Mouse (Mus musculus): Measurements from ENCODE around the gene H6pd.
"Not testable (repeated sequence)": the region's sequence is repeated elsewhere in the genome, so short reads cannot be mapped to it uniquely, and the experiment has no call there.

The H6pd gene

GRCm38 (mm10) chr4:150008853-150009586 is at the start of gene H6pd:
Gene H6pd (minus strand): TSS chr4:150009023.
- peak; percentile 77 to 90 for DNase-seq (ENCODE audit: low spot score in 2 of 2)

GRCm38 (mm10) chr4:150057722-150058121 is 48.9 kb upstream of the H6pd start:
- DNase-seq (ENCODE audit: low spot score in 2 of 2), result no peak

GRCm38 (mm10) chr4:150056171-150056570 is 47.3 kb upstream of the H6pd start:
- DNase-seq (ENCODE audit: low spot score in 2 of 2), result no peak

GRCm38 (mm10) chr4:150052380-150052779 is 43.6 kb upstream of the H6pd start:
- no peak for DNase-seq (ENCODE audit: low spot score in 2 of 2)

- no peak for DNase-seq (ENCODE audit: low spot score in 2 of 2)
Measured at GRCm38 (mm10) chr4:150051514-150051913, 42.7 kb upstream of the H6pd start.

GRCm38 (mm10) chr4:150049564-150050226 is 40.9 kb upstream of the H6pd start:
- DNase-seq (ENCODE audit: low spot score in 2 of 2), result no peak

GRCm38 (mm10) chr4:150049157-150049513 is 40.3 kb upstream of the H6pd start:
- DNase-seq (ENCODE audit: low spot score in 2 of 2), result no peak

- no peak for DNase-seq (ENCODE audit: low spot score in 2 of 2)
Measured at GRCm38 (mm10) chr4:150048478-150049156, 39.8 kb upstream of the H6pd start.

- no peak for DNase-seq (ENCODE audit: low spot score in 2 of 2)
Measured at GRCm38 (mm10) chr4:150048038-150048437, 39.2 kb upstream of the H6pd start.

GRCm38 (mm10) chr4:150043591-150043990 is 34.8 kb upstream of the H6pd start:
- no peak for DNase-seq (ENCODE audit: low spot score in 2 of 2)

GRCm38 (mm10) chr4:150041346-150042110 is 32.7 kb upstream of the H6pd start:
- DNase-seq (ENCODE audit: low spot score in 2 of 2), result no peak

- DNase-seq (ENCODE audit: low spot score in 2 of 2), result not testable (repeated sequence)
Measured at GRCm38 (mm10) chr4:150040856-150041255, 32.0 kb upstream of the H6pd start.

GRCm38 (mm10) chr4:150040003-150040581 is 31.3 kb upstream of the H6pd start:
- no peak for DNase-seq (ENCODE audit: low spot score in 2 of 2)

- DNase-seq (ENCODE audit: low spot score in 2 of 2), result no peak
Measured at GRCm38 (mm10) chr4:150038533-150038932, 29.7 kb upstream of the H6pd start.

GRCm38 (mm10) chr4:150036094-150036493 is 27.3 kb upstream of the H6pd start:
- DNase-seq (ENCODE audit: low spot score in 2 of 2), result no peak

GRCm38 (mm10) chr4:150035280-150035679 is 26.5 kb upstream of the H6pd start:
- DNase-seq (ENCODE audit: low spot score in 2 of 2), result peak; percentile 76 to 87

GRCm38 (mm10) chr4:150033261-150033671 is 24.4 kb upstream of the H6pd start:
- DNase-seq (ENCODE audit: low spot score in 2 of 2), result no peak

- no peak for DNase-seq (ENCODE audit: low spot score in 2 of 2)
Measured at GRCm38 (mm10) chr4:150031234-150031890, 22.5 kb upstream of the H6pd start.

GRCm38 (mm10) chr4:150030449-150031233 is 21.8 kb upstream of the H6pd start:
- DNase-seq (ENCODE audit: low spot score in 2 of 2), result no peak

GRCm38 (mm10) chr4:150029885-150030284 is 21.1 kb upstream of the H6pd start:
- DNase-seq (ENCODE audit: low spot score in 2 of 2), result no peak

Data from spleen, postnatal 10 days (tissue).